Mouse (Mus musculus) limb, embryonic 11.5 days (tissue): ENCODE measurements around the gene Pigh. TPM values are rescaled to one million over a fixed set of nuclear protein-coding genes. Genes with fewer than 3 reads are reported as not detected.

ENCODE experiments used
- ATAC-seq: fragments of 200-750 bp; cut with Nextera tagmentation; 2 replicates; pipeline ENCODE4 v1.8.0; 2017; ENCODE audit warnings: low read depth; ENCODE audit not compliant: insufficient number of reproducible peaks, low FRiP score, low TSS enrichment
- DNase-seq: peaks from one replicate; pipeline ENCODE4 v3.0.0-alpha.2; 2015; ENCODE audit warnings: low spot score
- H3K27ac ChIP-seq: fragments of 300-500 bp; sonication (generic); replicated peaks from 2 replicates; pipeline ENCODE4 v1.5.1; 2014; ENCODE audit warnings: low read depth, mild to moderate bottlenecking, low read length
- H3K27me3 ChIP-seq: fragments of 300-500 bp; sonication (generic); 2 replicates; pipeline ENCODE4 v1.6.1; 2014; ENCODE audit warnings: mild to moderate bottlenecking, low read length, mixed read lengths; ENCODE audit not compliant: control insufficient read depth, insufficient read depth
- H3K36me3 ChIP-seq: fragments of 300-500 bp; sonication (generic); 2 replicates; pipeline ENCODE4 v1.6.1; 2014; ENCODE audit warnings: mild to moderate bottlenecking, low read length, moderate library complexity, mixed read lengths; ENCODE audit not compliant: control insufficient read depth, insufficient read depth
- H3K4me1 ChIP-seq: fragments of 300-500 bp; sonication (generic); 2 replicates; pipeline ENCODE4 v1.6.1; 2014; ENCODE audit warnings: low read length, mixed read lengths; ENCODE audit not compliant: control insufficient read depth, insufficient read depth
- H3K4me2 ChIP-seq: fragments of 300-500 bp; sonication (generic); 2 replicates; pipeline ENCODE4 v1.6.1; 2014; ENCODE audit warnings: low read depth, mild to moderate bottlenecking, moderate library complexity; ENCODE audit not compliant: severe bottlenecking
- H3K4me3 ChIP-seq: fragments of 300-500 bp; sonication (generic); 2 replicates; pipeline ENCODE4 v1.5.1; 2014; ENCODE audit warnings: low read depth, low read length
- H3K9ac ChIP-seq: fragments of 300-500 bp; sonication (generic); 2 replicates; pipeline ENCODE4 v1.6.1; 2014; ENCODE audit warnings: mild to moderate bottlenecking, low read length
- H3K9me3 ChIP-seq: fragments of 300-500 bp; sonication (generic); 2 replicates; pipeline ENCODE4 v1.6.1; 2016; ENCODE audit warnings: low read length; ENCODE audit not compliant: control insufficient read depth
- WGBS: fragments of 180-500 bp; shearing (Covaris S2); extraction: QIAGEN DNeasy Blood & Tissue Kit; methylation state at CpG from one replicate; pipeline ENCODE4 v1.1.7; 2014; 5-methylcytosine and 5-hydroxymethylcytosine counted together
- polyA plus RNA-seq: library from polyadenylated mRNA; unstranded; fragments of >200 nt; fragmentation: Nextera tagmentation; extraction: Ambion mirVana; gene quantifications from 2 replicates; pipeline ENCODE4 v1.2.1, GENCODE M21; 2014

Pigh gene
- polyA plus RNA-seq, 1 experiment from 2014 or later: 32.2 TPM

- WGBS: 86% methylated on average over 9 of the region's 9 CpGs
- Histone ChIP-seq H3K9ac (no peak overlapping the region), H3K4me2 (no peak overlapping the region), H3K27ac (no peak overlapping the region), H3K4me3 (no peak overlapping the region), H3K36me3 (peaks cover 6% of the 10 kb centered on the region; the same call in 1 of the 2 replicates), H3K4me1 (no peaks in the 10 kb centered on the region), H3K9me3 (no peaks in the 10 kb centered on the region), H3K27me3 (no peaks in the 10 kb centered on the region)
- ATAC-seq (0 out of 2 replicates have a peak, but pooled peaks have one; percentile 21), DNase-seq (no peak)
These were observed 18.6 kb downstream of the Pigh start for GRCm38 (mm10) chr12:79070736-79071333.

- no peak overlapping the region for H3K4me3 ChIP-seq
- ATAC-seq (no peak), DNase-seq (no peak)
- 83% methylated on average over 6 of the region's 6 CpGs for WGBS
- no peak overlapping the region for H3K9ac ChIP-seq
- no peak overlapping the region for H3K4me2 ChIP-seq
- no peak overlapping the region for H3K27ac ChIP-seq
- peaks cover 6% of the 10 kb centered on the region; the same call in 1 of the 2 replicates for H3K36me3 ChIP-seq
- no peaks in the 10 kb centered on the region for H3K4me1 ChIP-seq
- H3K27me3 ChIP-seq: no peaks in the 10 kb centered on the region
- H3K9me3 ChIP-seq: no peaks in the 10 kb centered on the region
These were observed 19.5 kb downstream of the Pigh start for GRCm38 (mm10) chr12:79069916-79070315.

GRCm38 (mm10) chr12:79069187-79069608 is 20.3 kb downstream of the Pigh start:
- no peak for DNase-seq
- no peaks in the 10 kb centered on the region for H3K27me3 ChIP-seq
- no peak overlapping the region for H3K4me2 ChIP-seq
- H3K36me3 ChIP-seq: peaks cover 6% of the 10 kb centered on the region; the same call in 1 of the 2 replicates
- no peak overlapping the region for H3K9ac ChIP-seq
- no peaks in the 10 kb centered on the region for H3K9me3 ChIP-seq
- WGBS: 93% methylated on average over 6 of the region's 6 CpGs
- H3K4me3 ChIP-seq: no peak overlapping the region
- no peak for ATAC-seq
- H3K27ac ChIP-seq: no peak overlapping the region
- H3K4me1 ChIP-seq: no peaks in the 10 kb centered on the region

- Histone ChIP-seq H3K4me2 (no peak overlapping the region), H3K4me1 (no peaks in the 10 kb centered on the region), H3K27me3 (no peaks in the 10 kb centered on the region), H3K9ac (no peak overlapping the region), H3K4me3 (no peak overlapping the region), H3K36me3 (peaks cover 4% of the 10 kb centered on the region; the same call in 1 of the 2 replicates), H3K27ac (no peak overlapping the region), H3K9me3 (no peaks in the 10 kb centered on the region)
- no peak for ATAC-seq
- WGBS: 92% methylated on average over 11 of the region's 11 CpGs
- DNase-seq: no peak
These were observed 21.1 kb downstream of the Pigh start for GRCm38 (mm10) chr12:79068306-79068705.

GRCm38 (mm10) chr12:79067526-79067925 is 21.9 kb downstream of the Pigh start:
- H3K27ac ChIP-seq: no peak overlapping the region
- H3K4me1 ChIP-seq: no peaks in the 10 kb centered on the region
- no peak overlapping the region for H3K4me3 ChIP-seq
- DNase-seq: no peak
- H3K4me2 ChIP-seq: no peak overlapping the region
- no peaks in the 10 kb centered on the region for H3K9me3 ChIP-seq
- H3K27me3 ChIP-seq: no peaks in the 10 kb centered on the region
- no peak for ATAC-seq
- no peak overlapping the region for H3K9ac ChIP-seq
- WGBS: 89% methylated on average over 5 of the region's 5 CpGs
- peaks cover 4% of the 10 kb centered on the region; the same call in 1 of the 2 replicates for H3K36me3 ChIP-seq

GRCm38 (mm10) chr12:79066431-79066830 is 23.0 kb downstream of the Pigh start:
- peaks cover 4% of the 10 kb centered on the region; the same call in 1 of the 2 replicates for H3K36me3 ChIP-seq
- WGBS: 88% methylated on average over 9 of the region's 9 CpGs
- no peaks in the 10 kb centered on the region for H3K9me3 ChIP-seq
- no peak overlapping the region for H3K4me3 ChIP-seq
- H3K27ac ChIP-seq: no peak overlapping the region
- H3K27me3 ChIP-seq: no peaks in the 10 kb centered on the region
- no peak overlapping the region for H3K9ac ChIP-seq
- no peak for DNase-seq
- no peak for ATAC-seq
- no peak overlapping the region for H3K4me2 ChIP-seq
- no peaks in the 10 kb centered on the region for H3K4me1 ChIP-seq

- Histone ChIP-seq H3K27me3 (no peaks in the 10 kb centered on the region), H3K36me3 (peaks cover 2% of the 10 kb centered on the region; the same call in 1 of the 2 replicates), H3K4me3 (no peak overlapping the region), H3K9ac (no peak overlapping the region), H3K4me1 (no peaks in the 10 kb centered on the region), H3K4me2 (no peak overlapping the region), H3K27ac (no peak overlapping the region), H3K9me3 (no peaks in the 10 kb centered on the region)
- DNase-seq (no peak), ATAC-seq (no peak)
- 92% methylated on average over 13 of the region's 13 CpGs for WGBS
These were observed 25.0 kb downstream of the Pigh start for GRCm38 (mm10) chr12:79064451-79064850.

GRCm38 (mm10) chr12:79060766-79061652 is 28.4 kb downstream of the Pigh start:
- Histone ChIP-seq H3K4me1 (no peaks in the 10 kb centered on the region), H3K9me3 (no peaks in the 10 kb centered on the region), H3K27ac (no peak overlapping the region), H3K27me3 (no peaks in the 10 kb centered on the region), H3K36me3 (no peaks in the 10 kb centered on the region), H3K4me3 (no peak overlapping the region), H3K9ac (no peak overlapping the region), H3K4me2 (no peak overlapping the region)
- WGBS: 79% methylated on average over 7 of the region's 7 CpGs
- ATAC-seq: no peak
- no peak for DNase-seq
